Mouse (Mus musculus) frontal cortex, postnatal 14 days (tissue): ENCODE data around the gene Troap.

Source experiments
- DNase-seq, 2 experiments: peaks; one replicate each; pipeline ENCODE4 v3.0.0; 2022; ENCODE audit warnings: low spot score in 2 of 2

Gene Troap

DNA sequence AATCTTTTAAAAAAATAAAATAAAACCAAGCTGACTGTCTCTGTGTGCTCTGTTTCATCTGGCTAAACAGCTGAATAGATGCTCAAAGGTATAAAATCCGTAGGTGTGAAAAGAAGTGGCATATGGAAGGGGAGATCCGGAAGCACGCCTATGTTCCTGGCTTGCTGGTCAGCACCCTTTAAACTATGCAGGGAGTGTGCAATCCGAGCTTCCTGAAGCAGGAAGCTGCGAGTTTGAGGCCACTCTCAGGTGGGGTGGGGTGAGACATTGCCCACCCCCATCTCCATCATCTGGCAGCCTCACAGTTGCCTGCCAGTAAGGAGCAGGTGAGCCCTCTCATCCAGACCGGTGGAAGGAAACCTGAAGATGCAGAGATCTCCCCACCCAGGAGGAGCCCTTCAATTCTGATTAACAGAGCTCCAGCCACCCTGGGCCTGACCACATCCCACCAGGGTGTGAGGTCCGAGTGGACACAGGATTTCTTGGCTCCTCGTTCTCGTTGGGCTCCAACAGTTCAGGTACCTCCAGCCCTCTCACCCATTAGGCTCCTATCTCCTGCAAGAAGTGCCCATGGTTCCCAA, at the start of gene Troap:
Gene Troap, plus strand, starts transcription at position 557 of the 581 bp plus-strand sequence.
- no peak for DNase-seq

- peak; percentile 36 to 81 for DNase-seq
These were observed 49.6 kb upstream of the Troap start for GRCm38 (mm10) chr15:99024668-99025314.

- no peak for DNase-seq
These were observed 49.0 kb upstream of the Troap start for GRCm38 (mm10) chr15:99025414-99025813.

DNA sequence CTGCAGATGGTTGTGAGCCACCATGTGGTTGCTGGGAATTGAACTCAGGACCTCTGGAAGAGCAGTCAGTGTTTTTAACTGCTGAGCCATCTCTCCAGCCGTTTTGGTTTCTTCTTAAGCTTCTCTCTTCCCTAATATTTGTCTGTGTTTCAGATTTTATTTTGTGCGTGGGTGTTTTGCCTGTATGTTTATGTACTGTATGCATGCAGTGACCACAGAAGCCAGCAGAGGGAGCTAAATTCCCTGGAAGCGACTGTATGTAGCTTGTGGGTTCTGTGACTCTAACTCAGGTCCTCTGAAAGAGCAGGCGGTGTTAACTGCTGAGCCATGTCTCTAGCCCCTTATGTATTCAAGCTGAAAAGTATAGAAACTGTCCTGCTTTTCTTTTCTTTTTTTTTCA, 48.1 kb upstream of the Troap start:
- no peak for DNase-seq

DNA sequence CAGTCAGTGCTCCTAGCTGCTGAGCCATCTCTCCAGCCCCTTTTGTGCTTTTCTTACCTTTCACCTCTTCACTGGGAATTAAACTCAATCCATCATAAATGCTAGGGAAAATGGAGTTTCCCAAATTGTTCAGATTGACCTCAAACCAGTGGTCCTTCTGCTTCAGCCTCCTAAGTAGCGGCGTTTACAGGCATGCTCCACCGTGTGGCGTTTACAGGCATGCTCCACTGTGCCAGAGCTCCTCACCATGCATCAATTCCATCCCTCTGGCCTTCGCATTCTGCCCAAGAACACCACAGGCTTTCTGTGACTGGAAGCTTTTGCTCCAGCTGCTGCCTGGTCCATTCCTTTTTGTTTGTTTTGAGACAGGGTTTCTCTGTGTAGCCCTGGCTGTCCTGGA, 47.3 kb upstream of the Troap start:
- no peak for DNase-seq

- DNase-seq: no peak
These were observed 45.4 kb upstream of the Troap start for GRCm38 (mm10) chr15:99028874-99029458.

DNA sequence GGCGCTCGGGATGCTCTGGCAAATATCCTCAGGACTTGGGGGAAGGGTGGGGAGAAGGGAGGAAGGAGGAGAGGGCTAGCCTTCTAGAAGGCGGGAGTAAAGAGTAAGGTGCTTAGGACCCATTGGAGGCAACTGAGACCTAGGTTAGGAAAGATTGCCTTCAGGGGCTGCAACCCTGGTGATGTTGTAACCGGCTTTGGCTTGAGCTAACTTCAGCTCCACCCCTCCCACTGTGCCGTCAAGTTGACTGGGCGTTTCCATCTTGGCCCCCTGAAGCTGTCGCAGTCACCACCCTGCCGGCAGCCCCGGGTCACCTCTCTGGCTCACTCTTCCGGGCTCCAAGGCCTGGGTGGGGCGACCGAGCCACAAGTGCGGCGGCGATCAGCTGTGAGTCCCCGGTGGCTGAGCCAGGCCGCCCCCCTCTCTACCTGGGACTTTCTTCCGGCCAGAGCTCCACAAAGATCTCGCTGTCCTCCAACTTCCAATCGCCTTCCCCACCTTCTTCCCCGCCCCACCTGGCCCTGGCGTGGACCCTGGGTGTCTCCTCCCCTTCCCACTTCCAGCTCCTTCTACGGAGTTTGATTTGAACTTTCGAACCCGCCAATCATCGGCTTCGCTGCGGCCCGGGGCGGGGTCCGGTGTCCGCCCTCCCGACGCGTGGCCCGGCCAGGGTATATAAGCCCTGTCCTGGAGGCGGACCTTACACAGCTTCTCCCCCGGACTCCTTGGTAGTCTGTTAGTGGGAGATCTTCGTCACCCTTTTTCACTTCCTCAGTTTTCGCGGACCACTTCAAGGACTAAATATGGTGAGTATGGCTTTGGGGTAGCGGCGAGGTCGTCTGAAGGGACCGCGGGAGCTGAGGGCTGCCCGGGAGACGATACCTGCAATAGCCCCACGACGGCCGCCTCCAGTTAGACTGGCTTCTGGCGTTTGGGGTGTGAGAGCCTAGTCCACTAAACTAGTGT, 44.5 kb upstream of the Troap start, which contains the start of gene Tuba1c:
Gene Tuba1c, plus strand, starts transcription at position 273 of the 966 bp plus-strand sequence.
- DNase-seq: peak; percentile 33 to 34

DNA sequence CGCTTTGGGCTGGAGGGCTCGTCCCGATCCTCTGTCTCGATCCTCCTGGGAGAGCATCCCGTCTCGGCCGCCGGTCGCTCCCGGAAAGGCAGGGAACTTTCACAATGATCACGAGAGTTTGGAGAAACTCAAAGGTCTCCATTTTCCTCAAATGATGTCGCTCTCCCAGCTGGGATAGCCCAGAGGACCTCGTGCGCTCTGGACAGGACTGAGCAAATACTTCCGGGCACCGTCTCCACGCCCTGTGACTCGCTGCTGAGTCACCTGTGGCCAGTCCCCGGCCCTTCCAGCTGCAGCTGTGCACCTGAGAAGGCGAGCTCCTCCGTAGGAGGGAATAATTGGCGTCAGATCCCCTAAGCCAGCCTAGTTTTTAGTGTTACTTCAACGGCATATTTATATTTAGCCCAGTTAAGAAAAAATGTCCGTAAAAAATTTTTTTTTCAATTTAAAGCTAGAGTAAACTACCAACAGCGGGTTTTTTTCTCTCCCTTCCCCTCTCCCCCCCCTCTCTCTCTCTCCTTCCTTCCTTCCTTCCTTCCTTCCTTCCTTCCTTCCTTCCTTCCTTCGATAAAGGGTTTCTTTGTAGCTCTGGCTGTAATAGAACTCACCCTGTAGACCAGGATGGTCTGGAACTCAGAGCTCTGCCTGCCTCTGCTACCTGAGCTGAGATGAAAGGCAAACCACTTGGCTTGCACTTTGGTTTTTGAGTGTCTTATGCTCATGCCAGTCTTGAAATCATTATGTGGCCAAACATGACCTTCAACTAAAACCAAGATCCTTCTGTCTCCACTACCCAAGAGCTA, 43.6 kb upstream of the Troap start:
- DNase-seq: no peak

DNA sequence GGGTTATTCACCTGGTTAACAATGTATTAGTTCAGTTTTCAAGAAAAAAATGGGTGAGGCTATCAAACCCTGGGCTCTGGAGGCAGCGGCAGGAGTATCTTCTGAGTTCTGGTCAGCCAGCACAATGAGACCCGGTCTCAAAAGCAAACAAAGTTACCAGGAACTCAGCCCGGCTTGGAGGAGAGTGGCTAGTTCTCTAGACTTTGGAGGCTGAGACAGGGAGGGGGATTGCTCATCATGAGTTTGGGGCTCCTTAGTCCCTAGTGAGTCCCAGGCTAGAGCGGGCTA, 43.0 kb upstream of the Troap start:
- DNase-seq: no peak

DNA sequence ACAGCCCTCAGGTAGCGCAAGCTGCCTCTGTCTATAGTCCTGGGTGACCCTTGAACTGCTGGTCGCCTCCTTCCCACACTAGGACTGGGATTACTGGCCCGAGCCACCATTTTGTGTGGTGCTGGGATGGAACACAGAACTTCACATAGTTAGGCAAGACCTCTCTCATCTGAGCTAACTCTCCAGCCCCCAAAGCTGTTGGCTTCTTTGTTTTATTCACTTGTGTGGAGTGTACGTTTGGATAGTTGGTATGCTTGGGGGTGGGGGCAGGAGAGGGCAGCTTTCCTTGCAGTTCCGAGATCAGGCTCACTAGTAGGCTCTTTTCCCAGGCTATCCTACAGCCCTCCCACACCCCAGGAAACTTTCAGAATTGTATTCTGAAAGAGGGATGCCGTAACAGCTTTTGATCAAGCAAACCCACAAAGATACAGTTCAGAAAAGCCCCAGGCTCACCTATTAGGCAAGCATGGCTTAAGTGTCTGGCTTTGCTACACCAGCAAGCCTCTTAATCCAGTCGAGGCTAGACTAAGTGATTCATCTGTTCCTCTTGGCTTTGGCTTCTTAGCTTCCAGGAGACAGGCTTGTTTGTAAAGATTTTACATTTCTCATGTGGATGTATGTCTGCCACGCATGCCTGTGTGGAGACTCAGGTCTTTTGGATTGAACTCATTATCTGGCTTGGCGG, 42.2 kb upstream of the Troap start:
- DNase-seq: no peak

- no peak for DNase-seq
These were observed 41.6 kb upstream of the Troap start for GRCm38 (mm10) chr15:99032726-99033250.

DNA sequence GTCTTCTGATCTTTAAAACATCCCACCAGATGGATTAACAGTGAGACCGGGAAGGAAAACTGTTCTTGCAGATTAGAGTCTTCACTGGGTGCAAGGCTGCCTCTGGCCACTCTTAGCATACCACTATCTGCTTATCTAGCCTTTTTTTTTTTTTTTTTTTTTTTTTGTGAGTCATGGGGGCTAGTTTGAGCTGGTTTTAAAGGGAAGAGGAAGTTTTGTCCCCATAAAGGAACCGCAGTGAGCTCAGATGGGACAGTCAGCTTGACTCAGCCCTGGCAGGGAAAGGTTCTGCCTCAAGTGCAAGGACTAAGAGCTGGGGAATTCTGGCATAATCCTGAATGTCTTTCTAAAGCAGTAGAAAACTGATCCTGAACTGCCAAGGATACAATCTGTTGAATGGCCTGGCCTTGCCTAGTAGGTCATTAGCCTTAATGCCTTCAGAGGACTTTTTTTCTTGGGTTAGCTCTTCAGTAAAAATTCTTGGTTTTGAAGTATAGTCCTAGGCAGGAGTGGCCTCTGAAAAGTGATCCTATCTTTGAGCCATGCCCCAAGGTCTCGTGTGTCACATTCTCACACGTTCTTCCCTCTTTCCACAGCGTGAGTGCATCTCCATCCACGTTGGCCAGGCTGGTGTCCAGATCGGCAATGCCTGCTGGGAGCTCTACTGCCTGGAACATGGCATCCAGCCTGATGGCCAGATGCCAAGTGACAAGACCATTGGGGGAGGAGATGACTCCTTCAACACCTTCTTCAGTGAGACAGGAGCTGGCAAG, 40.7 kb upstream of the Troap start:
- no peak for DNase-seq

- no peak for DNase-seq
These were observed 38.9 kb upstream of the Troap start for GRCm38 (mm10) chr15:99035431-99035830.

GRCm38 (mm10) chr15:99036249-99036905, 38.0 kb upstream of the Troap start:
- no peak for DNase-seq

GRCm38 (mm10) chr15:99038025-99038424, 36.4 kb upstream of the Troap start:
- no peak for DNase-seq

- DNase-seq: no peak
These were observed 35.6 kb upstream of the Troap start for GRCm38 (mm10) chr15:99038797-99039196.

- DNase-seq: no peak
These were observed 35.1 kb upstream of the Troap start for GRCm38 (mm10) chr15:99039306-99039705.

DNA sequence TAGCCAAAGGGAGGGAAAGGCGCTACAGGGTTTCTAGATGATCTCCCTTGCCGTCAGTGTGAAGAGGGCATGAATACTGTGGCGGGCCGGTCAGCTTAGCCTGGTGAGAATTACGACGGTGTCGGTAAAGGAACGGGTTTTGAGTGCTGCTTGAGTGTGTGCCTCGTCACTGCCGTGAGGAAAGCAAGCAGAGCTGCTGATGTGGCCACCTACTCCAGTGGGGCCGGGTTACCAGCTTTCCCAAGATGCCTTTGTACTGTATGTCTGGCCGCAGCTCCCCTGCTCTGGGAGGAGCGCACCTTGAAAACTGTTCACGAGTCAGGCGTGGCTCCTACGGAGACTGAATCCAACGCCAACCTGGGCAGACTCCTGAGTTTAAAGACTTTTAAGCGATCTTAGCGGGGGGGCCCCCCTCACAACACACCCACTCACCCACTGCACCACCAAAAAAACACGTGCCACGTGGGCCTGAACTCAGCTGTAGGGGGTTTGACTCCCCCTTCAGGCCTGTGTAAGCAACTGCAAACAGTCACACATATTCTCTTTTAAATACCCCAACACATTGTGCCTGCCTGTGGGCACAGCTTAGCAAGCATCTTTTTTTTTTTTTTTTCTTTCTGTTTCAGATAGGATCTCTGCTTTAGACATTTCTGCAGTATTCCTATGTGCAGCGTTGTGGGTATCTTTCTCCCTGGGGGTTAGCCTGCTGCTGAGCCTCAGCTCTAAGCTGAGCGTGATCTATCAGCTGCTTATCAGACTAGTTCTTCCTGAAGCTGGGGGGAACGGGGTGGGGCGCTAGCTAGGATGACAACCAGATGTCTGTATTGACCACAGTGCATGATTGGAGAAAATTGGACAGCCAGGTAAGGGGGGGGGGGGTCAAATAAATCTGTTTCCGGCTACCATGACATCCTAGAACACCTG, 34.1 kb upstream of the Troap start:
- peak in 1 of 2 experiments; percentile 2 for DNase-seq
